Mouse (Mus musculus) mature B cell (primary cell): Measurements from ENCODE around the gene Mospd1.

Experiments
- in situ Hi-C: fragments of 300-500 bp; cut with MboI; formaldehyde crosslinking; loops from 2 replicates; pipeline ENCODE4 v1.14.3; 2019

The Mospd1 gene

GRCm38 (mm10) chrX:53370366-53370740 is at the start of gene Mospd1:
Gene Mospd1, minus strand, starts transcription at chrX:53370502.
- in situ Hi-C loops: no loop called here

- in situ Hi-C loops: no loop called here
These were observed 16.1 kb upstream of the Mospd1 start for GRCm38 (mm10) chrX:53386362-53386761.

GRCm38 (mm10) chrX:53383122-53383521 is 12.8 kb upstream of the Mospd1 start:
- in situ Hi-C loops: no loop called here

GRCm38 (mm10) chrX:53369534-53370365 is 552 bp downstream of the Mospd1 start:
- in situ Hi-C loops: no loop called here

GRCm38 (mm10) chrX:53364668-53365383 is 5.5 kb downstream of the Mospd1 start:
- in situ Hi-C loops: no loop called here

GRCm38 (mm10) chrX:53348374-53348773 is 21.9 kb downstream of the Mospd1 start:
- in situ Hi-C loops: no loop called here

GRCm38 (mm10) chrX:53341531-53341930 is 28.8 kb downstream of the Mospd1 start:
- in situ Hi-C loops: no loop called here

GRCm38 (mm10) chrX:53337355-53337754 is 32.9 kb downstream of the Mospd1 start:
- in situ Hi-C loops: no loop called here

GRCm38 (mm10) chrX:53330396-53330795 is 39.9 kb downstream of the Mospd1 start:
- in situ Hi-C loops: no loop called here

GRCm38 (mm10) chrX:53321111-53321510 is 49.2 kb downstream of the Mospd1 start:
- in situ Hi-C loops: no loop called here

GRCm38 (mm10) chrX:53320564-53320963 is 49.7 kb downstream of the Mospd1 start:
- in situ Hi-C loops: no loop called here
